In the genomic region with DNA sequence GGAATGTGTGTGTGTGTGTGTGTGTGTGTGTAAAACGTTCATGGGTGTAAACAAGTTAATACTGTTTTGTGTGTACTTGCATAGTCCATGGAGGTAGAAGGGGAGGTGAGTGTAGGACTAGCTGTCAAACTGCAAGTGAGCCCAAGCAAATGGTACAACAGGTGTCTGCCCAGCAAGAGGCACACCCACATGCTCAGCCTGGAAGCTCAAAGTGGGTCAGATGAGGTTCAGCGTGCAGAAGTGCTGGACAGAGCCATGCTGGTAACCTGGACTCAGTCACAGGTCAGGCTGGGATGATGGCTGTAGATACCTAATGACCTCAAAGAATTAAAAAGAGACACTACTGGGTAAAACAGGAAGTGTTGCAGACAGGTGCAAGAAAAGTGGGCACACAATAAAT, we compare ENCODE assay signal across 13 mouse cellular contexts.
DNase-seq lines count a peak whose midpoint lies in the region; ATAC-seq and TF ChIP-seq lines count a peak whose summit lies in the region.
"Had no signal": no experiment of that assay in that cellular context is flagged by ENCODE, and none has a peak within 500 bp of the region (broad histone marks: within the 10 kb centered on the region; RNA-seq: fewer than 3 reads in every experiment).

No protein-coding gene starts in this region.

- no peak overlapping the region for H3K27ac ChIP-seq in kidney, embryonic 14.5 days (ENCODE audit: low read depth, low read length)
- no peak overlapping the region for H3K27ac ChIP-seq in MEL (ENCODE audit: control insufficient read depth, low read depth, low read length)
- H3K27ac ChIP-seq: embryonic facial prominence, embryonic 13.5 days; kidney, postnatal 0 days; liver, embryonic 13.5 days; midbrain, embryonic 13.5 days had no signal

- H3K36me3 ChIP-seq in kidney, embryonic 14.5 days (ENCODE audit: control insufficient read depth, insufficient read depth, low read length): no peaks in the 10 kb centered on the region
- no peaks in the 10 kb centered on the region for H3K36me3 ChIP-seq in MEL (ENCODE audit: control insufficient read depth in 1 of 2, insufficient read depth in 2 of 2, low read length in 2 of 2)
- H3K36me3 ChIP-seq: embryonic facial prominence, embryonic 13.5 days; G1E; liver, embryonic 13.5 days; midbrain, embryonic 13.5 days had no signal

- no peak for TF ChIP-seq RAD21 in MEL (IDR thresholded peaks at IDR 0.05; ENCODE audit: low read depth, low read length)

- no peaks in the 10 kb centered on the region for H3K79me2 ChIP-seq in MEL (ENCODE audit: control insufficient read depth, insufficient read depth, low read length, poor library complexity)

- no peak overlapping the region for H3K4me3 ChIP-seq in kidney, embryonic 14.5 days (ENCODE audit: low read length)
- no peak overlapping the region for H3K4me3 ChIP-seq in MEL (ENCODE audit: control insufficient read depth in 1 of 2, insufficient read depth in 1 of 2, low read depth in 2 of 2, low read length in 2 of 2)
- H3K4me3 ChIP-seq: embryonic facial prominence, embryonic 13.5 days; liver, embryonic 13.5 days; midbrain, embryonic 13.5 days had no signal

- no peaks in the 10 kb centered on the region for H3K9me3 ChIP-seq in kidney, embryonic 14.5 days (ENCODE audit: control insufficient read depth, low read length)
- H3K9me3 ChIP-seq in MEL (replicated peaks; ENCODE audit: insufficient read depth, low read length): no peaks in the 10 kb centered on the region
- H3K9me3 ChIP-seq: embryonic facial prominence, embryonic 13.5 days; G1E; liver, embryonic 13.5 days; midbrain, embryonic 13.5 days had no signal

- 69% methylated on average over 2 of the region's 2 CpGs for WGBS in kidney, embryonic 14.5 days

- H3K9ac ChIP-seq in kidney, embryonic 14.5 days (ENCODE audit: low read depth, low read length): no peak overlapping the region
- no peak overlapping the region for H3K9ac ChIP-seq in MEL (ENCODE audit: control insufficient read depth, low read depth, low read length, poor library complexity, severe bottlenecking)
- H3K9ac ChIP-seq: embryonic facial prominence, embryonic 13.5 days; liver, embryonic 13.5 days; midbrain, embryonic 13.5 days had no signal

- DNase-seq in kidney, postnatal 10 days: peak; percentile 5
- peak; percentile 35 for DNase-seq in MEL (ENCODE audit: low read depth, low spot score)
- DNase-seq in cerebellum, adult 11-12 months: peak; percentile 93
- peak; percentile 88 to 91 for DNase-seq in cerebellum, postnatal 36 days
- DNase-seq in layer of hippocampus, adult 9-10 months (ENCODE audit: low spot score): no peak
- no peak for DNase-seq in gastrocnemius, postnatal 10 days
- DNase-seq: liver, embryonic 13.5 days had no signal

- no peak for TF ChIP-seq EP300 in MEL (IDR thresholded peaks at IDR 0.05; ENCODE audit: low read depth in 1 of 2, low read length in 2 of 2)

- ATAC-seq in kidney, embryonic 14.5 days (ENCODE audit: low FRiP score, low TSS enrichment): no peak
- ATAC-seq: lung, postnatal 0 days; midbrain, embryonic 13.5 days had no signal

- TF ChIP-seq CTCF in MEL (IDR thresholded peaks at IDR 0.05 in 2 of 3, conservative IDR thresholded peaks at IDR 0.05 in 1 of 3; ENCODE audit: control insufficient read depth in 1 of 3, insufficient read depth in 1 of 3, low read depth in 2 of 3, low read length in 3 of 3, poor library complexity in 1 of 3, severe bottlenecking in 1 of 3): no peak

- no peaks in the 10 kb centered on the region for H3K4me1 ChIP-seq in kidney, embryonic 14.5 days (ENCODE audit: control insufficient read depth, insufficient read depth, low read length)
- no peaks in the 10 kb centered on the region for H3K4me1 ChIP-seq in MEL (ENCODE audit: control insufficient read depth in 1 of 2, insufficient read depth in 2 of 2, low read length in 2 of 2)
- H3K4me1 ChIP-seq: embryonic facial prominence, embryonic 13.5 days; liver, embryonic 13.5 days; midbrain, embryonic 13.5 days had no signal

- H3K4me2 ChIP-seq in kidney, embryonic 14.5 days (replicated peaks; ENCODE audit: low read depth, low read length): no peak overlapping the region
- H3K4me2 ChIP-seq: embryonic facial prominence, embryonic 13.5 days; liver, embryonic 13.5 days; midbrain, embryonic 13.5 days had no signal

- H3K27me3 ChIP-seq in kidney, embryonic 14.5 days (ENCODE audit: control insufficient read depth, insufficient read depth, low read length): no peaks in the 10 kb centered on the region
- H3K27me3 ChIP-seq in MEL (ENCODE audit: control insufficient read depth in 1 of 2, insufficient read depth in 2 of 2, low read length in 2 of 2): no peaks in the 10 kb centered on the region
- H3K27me3 ChIP-seq: embryonic facial prominence, embryonic 13.5 days; liver, embryonic 13.5 days; midbrain, embryonic 13.5 days had no signal

- no peak for TF ChIP-seq POLR2A in MEL (IDR thresholded peaks at IDR 0.05; ENCODE audit: control insufficient read depth in 1 of 2, insufficient read depth in 1 of 2, low read depth in 1 of 2, low read length in 2 of 2, poor library complexity in 1 of 2)

TF ChIP-seq in MEL, 35 proteins besides CTCF, POLR2A, EP300 and RAD21:
- TF ChIP-seq POLR2AphosphoS2 (IDR thresholded peaks at IDR 0.05; ENCODE audit: low read length) (no peak), ELF1 (IDR thresholded peaks at IDR 0.05; ENCODE audit: low read depth, low read length) (no peak), TCF12 (IDR thresholded peaks at IDR 0.05; ENCODE audit: low read depth, low read length) (no peak), TBP (IDR thresholded peaks at IDR 0.05; ENCODE audit: low read depth, low read length) (no peak), CHD2 (IDR thresholded peaks at IDR 0.05; ENCODE audit: low read length) (no peak), KAT2A (conservative IDR thresholded peaks at IDR 0.05; ENCODE audit: low read depth, low read length) (no peak), MAFK (IDR thresholded peaks at IDR 0.05; ENCODE audit: borderline replicate concordance, low read depth, low read length) (no peak), JUND (IDR thresholded peaks at IDR 0.05; ENCODE audit: low read depth, low read length) (no peak), MEF2A (IDR thresholded peaks at IDR 0.05; ENCODE audit: extremely low read depth, insufficient replicate concordance, low read depth, low read length, poor library complexity, severe bottlenecking) (no peak), MAX (IDR thresholded peaks at IDR 0.05; ENCODE audit: low read length) (no peak), MYC (IDR thresholded peaks at IDR 0.05; ENCODE audit: low read depth, low read length) (no peak), E2F4 (IDR thresholded peaks at IDR 0.05; ENCODE audit: borderline replicate concordance, low read depth, low read length) (no peak), NELFE (IDR thresholded peaks at IDR 0.05; ENCODE audit: low read depth, low read length) (no peak), USF1 (IDR thresholded peaks at IDR 0.05; ENCODE audit: low read depth, low read length) (no peak), ZKSCAN1 (IDR thresholded peaks at IDR 0.05; ENCODE audit: low read depth, low read length) (no peak), BHLHE40 (IDR thresholded peaks at IDR 0.05; ENCODE audit: borderline replicate concordance, low read depth, low read length) (no peak), MYB (IDR thresholded peaks at IDR 0.05; ENCODE audit: low read depth, low read length) (no peak), ZC3H11A (IDR thresholded peaks at IDR 0.05; ENCODE audit: low read depth, low read length) (no peak)

Comparison
In these comparisons a context has a peak if more than half of its experiments do, and no peak if none do; other contexts are left out.
1. DNase-seq: peak in kidney, postnatal 10 days (single experiment), MEL (single experiment), cerebellum, adult 11-12 months (single experiment) and cerebellum, postnatal 36 days (2 of 2); none in layer of hippocampus, adult 9-10 months (single experiment) and gastrocnemius, postnatal 10 days (single experiment).